Mouse (Mus musculus): Measurements from ENCODE around the gene Vmn2r89.
"Not testable (repeated sequence)": the region's sequence is repeated elsewhere in the genome, so short reads cannot be mapped to it uniquely, and the experiment has no call there.

The Vmn2r89 gene

DNA sequence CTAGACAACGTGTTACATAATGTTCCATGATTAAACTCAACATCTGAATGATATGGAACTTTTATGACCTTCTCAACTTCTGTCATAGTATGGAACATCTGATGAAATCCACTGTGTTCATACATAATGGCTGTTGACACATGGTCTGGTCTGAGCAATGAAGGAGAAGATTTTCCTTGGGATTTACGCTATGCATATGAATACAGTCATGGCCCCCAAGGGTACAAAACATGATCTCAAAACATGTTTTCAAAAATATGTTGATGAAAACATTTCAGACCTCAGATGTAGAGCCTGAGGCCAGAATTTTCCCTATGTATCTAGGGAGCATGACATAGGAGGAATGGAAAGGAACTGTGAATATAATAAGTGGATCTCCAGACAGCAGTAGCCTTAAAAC is at the start of gene Vmn2r89:
Vmn2r89 (plus strand) TSS at position 301 of the 400 bp plus-strand sequence.
- DNase-seq (ENCODE audit: low spot score in 2 of 2), result not testable (repeated sequence)

DNA sequence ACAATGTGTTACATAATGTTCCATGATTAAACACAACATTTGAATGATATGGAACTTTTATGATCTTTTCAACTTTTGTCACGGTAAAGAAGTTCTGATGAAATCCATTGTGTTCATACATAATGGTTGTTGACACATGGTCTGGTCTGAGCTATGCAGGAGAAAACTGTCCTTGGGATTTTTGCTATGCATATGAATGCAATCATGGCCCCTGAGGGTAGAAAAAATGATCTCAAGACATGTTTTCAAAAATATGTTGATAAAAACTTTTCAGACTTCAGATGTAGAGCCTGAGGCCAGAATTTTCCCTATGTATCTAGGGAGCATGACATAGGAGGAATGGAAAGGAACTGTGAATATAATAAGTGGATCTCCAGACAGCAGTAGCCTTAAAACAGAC is 41.1 kb upstream of the Vmn2r89 start, which contains the start of gene Vmn2r88:
Vmn2r88 (plus strand) TSS at position 301 of the 400 bp plus-strand sequence.
- DNase-seq (ENCODE audit: low spot score in 2 of 2), result no peak

DNA sequence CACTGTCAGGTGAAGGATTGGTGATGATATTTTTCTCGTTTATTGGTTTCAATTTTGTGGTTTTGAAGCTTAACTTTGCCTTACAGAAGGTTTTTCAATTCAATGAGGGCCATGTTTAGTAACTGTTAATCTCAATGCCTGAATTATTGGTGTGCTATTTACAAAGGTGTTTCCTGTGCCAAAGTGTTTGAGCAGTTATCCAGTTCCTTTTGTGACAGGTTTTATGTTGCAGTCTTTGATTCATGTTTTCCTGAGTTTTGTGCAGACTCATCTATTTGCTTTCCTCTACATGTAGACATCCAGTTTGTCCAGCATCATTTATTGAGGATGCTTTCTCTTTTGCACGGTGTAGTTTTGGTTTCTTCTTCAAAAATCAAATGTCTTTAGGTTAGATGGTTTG is 27.8 kb upstream of the Vmn2r89 start:
- DNase-seq (ENCODE audit: low spot score in 2 of 2), result no peak

DNA sequence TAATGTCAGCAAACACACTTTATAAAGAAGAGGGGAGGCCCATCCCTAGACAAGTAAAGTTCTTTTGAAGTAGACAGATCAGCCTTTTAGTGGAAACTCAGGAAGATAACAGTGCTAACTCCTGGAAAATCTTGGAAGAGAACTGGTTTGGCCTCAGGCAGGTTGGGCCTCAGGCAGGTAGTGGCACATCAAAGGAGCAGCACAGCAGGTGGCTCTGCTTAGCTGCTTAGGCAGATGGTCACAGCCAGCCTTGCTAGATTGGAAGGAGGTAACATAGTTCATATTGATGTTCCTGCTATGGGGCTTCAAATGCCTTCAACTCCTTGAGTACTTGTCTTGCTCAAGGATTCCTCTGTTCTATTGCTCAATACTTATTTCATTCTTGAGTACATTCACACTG is 21.5 kb upstream of the Vmn2r89 start:
- DNase-seq (ENCODE audit: low spot score in 2 of 2), result not testable (repeated sequence)

DNA sequence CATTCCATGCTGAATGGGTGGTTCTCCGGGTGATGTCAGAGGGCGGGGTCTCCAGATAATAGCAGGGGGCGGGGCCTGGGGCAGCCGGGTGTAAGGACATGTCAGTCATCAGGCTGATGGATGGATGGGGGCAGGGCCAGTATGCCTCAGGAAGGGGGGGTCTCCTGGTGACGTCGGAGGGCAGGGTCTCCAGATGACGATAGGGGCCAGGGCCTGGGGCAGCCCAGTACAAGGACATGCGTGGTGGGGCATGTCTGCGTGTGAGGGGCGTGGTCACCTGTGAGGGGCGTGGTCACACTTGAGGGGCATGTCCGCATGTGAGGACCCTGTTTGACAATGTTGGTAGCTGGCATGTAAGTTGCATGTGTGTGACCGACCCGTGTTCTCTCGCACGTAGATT is 17.1 kb upstream of the Vmn2r89 start:
- DNase-seq (ENCODE audit: low spot score in 2 of 2), result no peak

DNA sequence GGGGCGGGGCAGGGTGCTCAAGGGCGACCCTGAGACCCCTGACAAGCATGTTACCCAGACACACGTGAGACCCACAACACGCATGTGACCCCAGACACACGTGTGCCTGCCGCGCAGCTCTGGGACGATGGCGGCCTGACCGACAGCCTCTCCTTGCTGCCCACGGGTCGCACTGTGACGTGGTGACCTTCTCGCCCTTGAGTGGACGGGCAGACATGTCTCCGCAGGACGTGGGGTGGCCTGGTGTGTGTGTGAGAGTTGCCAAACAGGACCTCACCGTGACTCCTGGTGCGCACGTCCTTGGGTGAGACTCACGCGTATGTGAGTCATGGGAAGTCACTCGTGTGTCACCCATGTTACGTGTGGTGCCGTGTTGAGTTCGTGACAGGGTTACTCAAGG is 16.6 kb upstream of the Vmn2r89 start:
- no peak for DNase-seq (ENCODE audit: low spot score in 2 of 2)

DNA sequence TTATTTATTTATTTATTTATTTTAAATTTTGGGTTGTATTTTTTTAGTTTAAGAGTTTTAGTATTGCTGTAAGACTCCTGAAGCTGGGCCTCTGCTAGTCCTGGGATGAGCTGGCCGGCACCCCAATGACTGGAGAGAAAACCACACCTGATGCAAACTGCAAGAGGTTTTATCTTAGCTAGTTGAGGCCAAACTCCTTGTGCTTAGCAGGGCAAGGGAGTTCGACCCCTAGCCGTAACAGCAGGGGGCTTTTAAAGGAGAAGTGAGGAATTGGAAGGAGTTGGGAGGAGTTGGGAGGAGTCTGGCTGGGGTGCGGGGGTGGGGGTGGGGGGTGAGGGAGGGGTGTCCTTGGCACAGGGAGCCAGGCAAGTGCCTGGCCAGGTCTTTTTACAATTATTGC is 12.7 kb upstream of the Vmn2r89 start:
- no peak for DNase-seq (ENCODE audit: low spot score in 2 of 2)

DNA sequence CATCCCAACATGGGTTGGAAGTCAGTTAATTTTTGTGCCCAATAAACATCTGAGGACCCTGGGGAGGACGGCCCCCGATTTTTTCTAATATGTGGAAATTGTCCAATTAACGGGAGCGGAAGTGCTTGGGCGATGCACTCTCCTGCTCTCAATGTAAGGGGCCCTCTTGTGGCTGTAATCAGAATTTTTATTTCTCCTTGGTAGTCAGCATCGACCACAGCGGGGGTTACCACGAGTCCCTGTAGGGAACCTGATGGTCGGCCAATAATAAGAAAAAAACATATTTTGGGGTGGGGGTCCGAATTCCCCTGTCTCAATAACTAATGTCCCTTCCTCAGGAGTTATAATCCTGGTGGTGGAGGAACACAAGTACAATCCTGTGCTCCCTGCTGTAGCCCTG is 28.6 kb downstream of the Vmn2r89 start:
- DNase-seq (ENCODE audit: low spot score in 2 of 2), result not testable (repeated sequence)

DNA sequence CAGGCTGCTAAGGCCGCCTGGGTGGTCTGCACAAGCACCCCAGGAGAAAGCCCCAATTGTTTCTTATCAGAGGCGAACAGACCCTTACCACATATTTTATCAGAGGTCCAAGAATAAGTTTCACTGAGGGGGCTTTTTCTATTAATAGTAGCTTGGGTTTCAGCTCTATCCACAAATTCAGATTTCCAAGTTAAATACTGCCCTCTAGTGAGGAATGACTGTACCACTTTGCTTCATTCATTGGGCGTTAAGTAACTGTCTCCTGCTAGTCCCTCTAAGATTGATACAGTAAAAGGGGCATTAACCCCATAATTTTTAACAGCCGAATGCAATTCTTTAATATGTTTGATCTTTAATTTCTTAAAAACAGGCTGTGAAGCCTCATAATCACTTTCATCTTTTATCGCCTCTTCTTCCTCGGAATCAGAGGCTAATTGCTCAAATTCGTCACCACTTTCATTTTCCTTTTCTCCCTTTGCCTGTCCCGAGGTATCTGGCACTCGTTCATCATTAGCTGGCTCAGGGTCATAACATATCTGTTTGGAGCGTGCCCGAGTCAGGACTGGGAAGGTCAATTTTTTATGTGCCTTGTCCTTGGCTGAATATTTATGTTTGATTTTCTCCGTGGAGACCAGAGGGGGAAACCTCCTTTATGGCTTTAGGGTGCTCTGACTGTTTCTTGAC is 29.8 kb downstream of the Vmn2r89 start:
- not testable (repeated sequence) for DNase-seq (ENCODE audit: low spot score in 2 of 2)

DNA sequence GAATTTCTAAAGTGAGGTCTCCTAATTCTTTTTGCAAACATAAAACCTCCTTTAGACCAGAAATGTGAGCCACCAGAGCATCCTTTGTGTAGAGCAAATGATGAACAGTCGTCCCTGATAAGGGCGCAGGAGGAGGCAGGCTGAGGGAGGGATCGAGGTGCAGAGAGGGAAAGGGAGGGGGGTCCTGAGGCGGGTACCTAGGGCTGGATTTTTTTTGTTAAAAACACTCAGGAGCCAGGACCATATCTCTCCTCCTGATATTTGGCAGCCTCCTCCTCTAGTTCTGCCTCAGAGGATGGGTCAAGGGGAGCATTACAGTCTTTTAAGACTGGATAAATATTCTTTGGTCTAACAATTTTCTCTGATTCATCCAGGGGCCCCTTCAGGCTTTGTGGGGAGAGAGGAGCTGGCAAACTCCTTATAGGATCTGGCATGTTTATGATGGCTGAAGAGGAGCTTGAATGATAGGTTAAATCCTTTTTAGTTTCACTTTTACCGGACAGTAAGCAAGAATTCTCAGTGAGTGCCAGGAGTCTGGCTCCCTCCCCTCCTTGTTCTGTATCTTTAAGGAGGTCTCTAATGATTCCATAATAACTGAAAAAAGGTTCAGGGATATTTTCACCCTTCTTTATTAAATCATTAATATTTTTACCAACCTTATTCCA is 30.5 kb downstream of the Vmn2r89 start:
- DNase-seq (ENCODE audit: low spot score in 2 of 2), result no peak

DNA sequence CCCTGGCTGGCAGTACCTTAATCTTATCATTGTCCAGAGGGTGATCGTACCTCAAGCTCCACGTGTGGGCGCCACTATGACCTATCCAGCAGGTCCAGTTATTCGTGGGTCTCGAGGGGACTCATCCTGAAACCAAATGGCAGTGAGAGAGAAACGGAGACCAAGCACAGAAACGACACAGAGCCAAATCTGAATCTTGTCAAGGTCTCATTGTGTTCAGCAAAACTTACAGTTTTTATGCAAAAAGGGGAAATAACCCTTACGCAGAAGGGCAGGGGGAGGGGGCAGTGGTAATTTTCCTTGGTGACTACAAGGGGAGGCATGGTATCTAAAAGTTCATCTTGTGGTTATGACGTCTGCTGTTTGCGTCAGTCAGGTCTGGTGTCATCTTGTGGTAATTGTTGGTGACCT is 31.3 kb downstream of the Vmn2r89 start:
- DNase-seq (ENCODE audit: low spot score in 2 of 2), result not testable (repeated sequence)

DNA sequence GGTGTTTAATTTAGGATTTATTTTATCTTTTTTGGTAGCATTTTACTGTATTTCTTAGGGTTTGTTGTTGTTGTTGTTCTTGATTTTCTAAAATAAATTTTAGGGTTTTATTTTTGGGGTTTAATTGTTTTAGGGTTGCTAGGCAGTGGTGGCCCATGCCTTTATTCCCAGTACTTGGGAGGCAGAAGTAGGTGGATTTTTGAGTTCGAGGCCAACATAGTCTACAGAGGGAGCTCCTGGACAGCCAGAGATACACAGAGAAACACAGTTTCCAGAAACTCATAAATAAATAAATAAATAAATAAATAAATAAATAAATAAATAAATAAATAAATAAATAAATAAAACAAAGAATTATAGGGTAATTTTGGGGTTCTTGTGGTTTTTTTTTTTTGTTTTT is 32.0 kb downstream of the Vmn2r89 start:
- no peak for DNase-seq (ENCODE audit: low spot score in 2 of 2)

DNA sequence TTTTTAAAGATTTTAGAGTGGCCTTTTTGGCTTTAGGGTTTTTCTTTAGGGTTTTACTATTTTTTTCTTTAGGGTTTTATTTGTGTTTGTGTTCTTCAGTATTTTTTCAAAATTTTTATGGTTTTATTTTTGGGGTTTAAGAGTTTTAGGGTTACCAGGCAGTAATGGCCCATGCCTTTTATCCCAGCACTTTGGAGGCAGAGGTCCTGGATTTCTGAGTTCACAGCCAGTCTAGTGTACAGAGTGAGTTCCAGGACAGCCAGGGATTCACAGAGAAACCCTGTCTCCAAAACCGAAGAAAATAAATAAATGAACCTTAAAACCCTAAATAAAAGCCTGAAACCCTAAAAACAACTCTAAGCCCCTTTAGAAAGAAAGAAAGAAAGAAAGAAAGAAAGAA is 34.5 kb downstream of the Vmn2r89 start:
- no peak for DNase-seq (ENCODE audit: low spot score in 2 of 2)

DNA sequence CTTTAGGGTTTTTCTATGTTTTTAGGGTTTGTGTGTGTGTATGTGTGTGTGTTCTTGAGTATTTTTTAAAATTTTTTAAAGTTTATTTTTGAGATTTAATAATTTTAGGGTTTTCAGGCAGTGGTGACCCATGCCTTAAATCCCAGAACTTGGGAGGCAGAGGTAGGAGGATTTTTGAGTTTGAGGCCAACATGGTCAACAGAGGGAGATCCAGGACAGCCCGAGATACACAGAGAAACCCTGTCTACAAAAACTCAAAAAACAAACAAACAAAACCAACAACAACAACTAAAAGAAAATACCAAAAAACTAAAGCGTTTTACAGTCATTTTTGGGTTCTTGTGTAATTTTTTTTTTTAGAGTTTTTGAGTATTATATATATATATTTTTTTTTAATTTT is 44.1 kb downstream of the Vmn2r89 start:
- DNase-seq (ENCODE audit: low spot score in 2 of 2), result no peak

DNA sequence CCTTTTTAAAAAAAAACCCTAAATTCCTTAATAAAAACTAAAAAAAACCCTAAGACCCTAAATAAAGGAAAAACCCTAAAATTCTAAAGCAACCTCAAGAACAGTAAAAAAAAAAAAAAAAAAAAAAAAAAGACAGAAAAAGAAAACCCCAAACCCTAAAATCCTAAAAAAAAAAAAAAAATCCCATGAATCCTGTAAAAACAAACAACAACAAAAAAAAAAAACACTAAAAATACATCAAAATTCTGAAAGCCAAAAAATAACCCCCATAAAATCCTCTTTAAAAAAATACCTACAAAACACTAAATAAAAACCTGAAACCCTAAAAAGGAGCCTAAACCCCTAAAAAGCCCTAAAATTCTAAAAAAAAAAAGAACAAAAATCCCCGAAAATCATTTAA is 45.3 kb downstream of the Vmn2r89 start:
- DNase-seq (ENCODE audit: low spot score in 2 of 2), result no peak

DNA sequence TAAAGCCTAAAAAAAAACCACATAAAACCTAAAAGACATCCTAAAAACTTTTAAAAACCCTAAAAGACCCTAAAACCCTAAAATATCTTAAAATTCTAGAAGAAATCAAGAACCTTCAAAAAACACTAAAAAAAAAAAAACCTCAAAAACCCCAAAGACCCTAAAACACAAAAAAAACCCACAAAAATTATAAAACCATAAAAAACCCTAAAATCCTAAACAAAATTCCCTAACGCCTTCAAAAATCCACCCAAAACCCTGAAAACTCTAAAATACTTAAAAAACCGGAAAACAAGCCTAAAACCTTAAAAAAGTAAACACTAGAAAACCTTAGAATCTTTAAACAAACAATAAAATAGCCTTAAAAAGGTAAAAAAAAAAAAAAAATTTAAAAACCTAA is 46.3 kb downstream of the Vmn2r89 start:
- no peak for DNase-seq (ENCODE audit: low spot score in 2 of 2)

DNA sequence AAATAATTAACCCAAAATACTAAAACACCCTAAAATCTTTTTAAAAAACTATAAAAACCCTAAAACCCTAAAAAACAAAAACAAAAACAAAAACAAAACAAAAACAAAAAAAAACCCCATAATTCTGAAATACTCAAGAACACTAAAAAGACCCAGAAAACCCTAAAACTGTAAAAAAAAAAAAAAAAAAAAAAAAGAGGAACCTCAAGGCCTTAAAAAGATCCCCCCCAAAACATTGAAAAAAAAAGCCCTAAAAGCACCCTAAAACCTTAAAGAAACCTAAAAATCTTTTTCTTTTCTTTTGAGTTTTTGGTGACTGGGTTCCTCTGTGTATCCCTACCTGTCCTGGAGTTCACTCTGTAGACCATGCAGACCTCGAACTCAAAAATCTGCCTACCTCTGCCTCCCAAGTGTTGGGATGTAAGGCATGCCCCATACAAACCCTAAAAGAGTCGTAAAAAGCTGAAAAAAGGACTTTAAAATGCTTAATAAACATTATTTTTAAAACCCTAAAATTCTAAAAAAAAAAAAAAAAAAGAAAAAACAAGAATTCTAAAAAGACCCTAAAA is 48.1 kb downstream of the Vmn2r89 start:
- DNase-seq (ENCODE audit: low spot score in 2 of 2), result no peak

DNA sequence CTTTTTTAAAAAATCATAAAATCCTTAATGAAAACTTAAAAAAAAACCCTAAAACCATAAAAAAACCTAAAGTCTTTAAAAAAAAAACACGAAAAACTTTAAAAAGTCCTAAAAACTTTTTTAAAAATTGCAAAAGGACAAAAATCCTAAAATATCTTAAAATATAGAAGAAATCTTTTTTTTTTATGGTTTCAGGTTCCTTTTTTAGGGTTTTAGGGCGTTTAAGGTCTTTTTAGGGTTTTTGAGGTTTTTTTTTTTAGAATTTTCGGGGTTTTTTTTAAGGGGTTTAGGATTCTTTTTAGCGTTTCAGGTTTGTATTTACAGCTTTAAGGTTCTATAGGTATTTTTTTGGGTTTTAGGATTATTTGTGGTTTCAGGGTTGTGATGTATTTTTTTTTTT is 48.8 kb downstream of the Vmn2r89 start:
- DNase-seq (ENCODE audit: low spot score in 2 of 2), result no peak

DNA sequence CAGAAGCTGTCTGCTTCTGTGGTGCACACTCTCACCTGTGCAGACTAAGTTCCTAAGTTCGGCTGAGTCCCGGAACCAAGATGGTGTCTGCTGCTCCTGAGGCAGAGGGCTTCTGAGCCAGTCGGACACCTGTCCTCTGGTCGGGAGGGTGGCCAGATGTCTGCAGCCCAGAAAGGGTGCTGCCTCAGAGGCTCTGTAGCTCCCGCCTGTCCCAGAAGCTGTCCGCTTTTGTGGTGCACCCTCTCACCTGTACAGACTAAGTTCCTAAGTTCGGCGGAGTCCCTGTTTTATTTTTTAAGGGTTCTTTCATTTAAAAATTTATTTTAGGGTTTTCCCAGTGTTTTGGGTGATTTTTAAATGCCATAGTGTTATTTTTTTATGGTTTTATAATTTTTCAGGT is 55.8 kb downstream of the Vmn2r89 start:
- DNase-seq (ENCODE audit: low spot score in 2 of 2), result no peak
